Mouse (Mus musculus): Measurements from ENCODE around the gene Tusc2.
A peak's percentile ranks its signal among the peaks of the same experiment; 100 is the strongest.

DNA sequence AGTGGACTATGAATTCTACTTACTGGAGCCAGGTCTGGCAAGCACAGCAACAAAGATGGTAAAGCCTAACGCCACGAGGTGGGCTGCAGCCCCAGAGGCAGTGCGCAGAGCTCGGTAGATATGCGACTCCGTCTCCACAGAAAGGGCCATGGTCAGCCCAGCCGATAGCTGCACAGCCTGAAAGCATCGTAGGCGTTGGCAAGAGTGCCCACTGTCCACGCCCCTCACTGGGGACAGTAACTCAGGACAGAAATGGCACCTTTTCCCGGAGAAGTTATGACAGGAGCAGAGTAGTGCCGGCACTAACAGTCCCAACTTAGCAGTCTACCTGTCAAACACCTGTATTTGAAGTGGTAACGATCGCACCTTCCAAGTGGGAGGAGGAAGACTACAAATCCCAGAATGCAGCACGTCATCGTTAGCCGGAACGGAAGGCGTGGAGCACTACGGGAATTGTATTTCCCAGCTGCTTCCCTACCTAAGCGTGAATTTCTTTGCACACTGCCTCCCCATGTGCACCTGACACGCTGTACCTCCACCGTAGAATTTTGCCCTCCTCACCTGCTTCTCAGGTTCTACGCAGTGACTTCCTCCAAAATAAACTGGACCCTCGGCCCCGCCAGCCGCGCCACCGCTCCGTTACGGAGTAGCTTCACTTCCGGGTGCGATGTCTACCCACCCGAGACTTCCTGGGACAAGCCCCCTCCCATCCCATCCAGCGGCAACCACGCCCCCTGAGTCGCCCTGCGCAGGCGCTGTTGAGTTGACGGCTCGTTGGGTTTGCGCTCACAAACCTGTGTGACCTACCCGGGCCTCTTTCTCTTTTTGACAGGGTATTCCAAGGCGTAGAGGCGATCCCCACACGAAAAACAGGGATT, 21.3 kb upstream of the Tusc2 start, which contains the start of the genes Cyb561d2 and Nprl2:
- TF ChIP-seq CTCF (IDR thresholded peaks at IDR 0.05; ENCODE audit: borderline replicate concordance, extremely low read depth, insufficient read depth, insufficient read length) (no peak), POLR2A (IDR thresholded peaks at IDR 0.05; ENCODE audit: borderline replicate concordance, extremely low read depth, insufficient read depth, insufficient read length, poor library complexity, severe bottlenecking) (peak; percentile 16; the same call in 1 of the 2 replicates)

All from brain, embryonic 14.5 days (tissue).